Mouse (Mus musculus) limb, embryonic 14.5 days (tissue): ENCODE data around the gene Trpm4. TPM values are rescaled to one million over a fixed set of nuclear protein-coding genes. Genes with fewer than 3 reads are reported as not detected.

Source experiments
- ATAC-seq: fragments of 200-750 bp; cut with Nextera tagmentation; 2 replicates; pipeline ENCODE4 v1.8.0; 2017; ENCODE audit warnings: low read depth, moderate number of reproducible peaks, moderate TSS enrichment; ENCODE audit not compliant: low FRiP score
- DNase-seq: peaks from one replicate; pipeline ENCODE4 v3.0.0-alpha.2; 2015; ENCODE audit warnings: low spot score
- H3K27ac ChIP-seq: fragments of 300-500 bp; sonication (generic); replicated peaks from 2 replicates; pipeline ENCODE4 v1.5.1; 2014; ENCODE audit warnings: low read depth, mild to moderate bottlenecking, low read length, moderate library complexity, mixed read lengths
- H3K27me3 ChIP-seq: fragments of 300-500 bp; sonication (generic); 2 replicates; pipeline ENCODE4 v1.6.1; 2014; ENCODE audit warnings: low read length, mixed read lengths; ENCODE audit not compliant: control insufficient read depth, insufficient read depth
- H3K36me3 ChIP-seq: fragments of 300-500 bp; sonication (generic); 2 replicates; pipeline ENCODE4 v1.6.1; 2014; ENCODE audit warnings: mild to moderate bottlenecking, low read length, moderate library complexity, mixed read lengths; ENCODE audit not compliant: control insufficient read depth, insufficient read depth
- H3K4me1 ChIP-seq: fragments of 300-500 bp; sonication (generic); 2 replicates; pipeline ENCODE4 v1.6.1; 2014; ENCODE audit warnings: antibody characterized with exemption, low read length, mixed read lengths; ENCODE audit not compliant: control insufficient read depth, insufficient read depth
- H3K4me2 ChIP-seq: fragments of 300-500 bp; sonication (generic); replicated peaks from 2 replicates; pipeline ENCODE4 v1.6.1; 2014; ENCODE audit warnings: low read depth, mild to moderate bottlenecking, low read length, moderate library complexity; ENCODE audit not compliant: severe bottlenecking
- H3K4me3 ChIP-seq: fragments of 300-500 bp; sonication (generic); replicated peaks from 2 replicates; pipeline ENCODE4 v1.5.1; 2014; ENCODE audit warnings: low read length
- H3K9ac ChIP-seq: fragments of 300-500 bp; sonication (generic); 2 replicates; pipeline ENCODE4 v1.6.1; 2014; ENCODE audit warnings: mild to moderate bottlenecking, low read depth, low read length, moderate library complexity; ENCODE audit not compliant: severe bottlenecking
- H3K9me3 ChIP-seq: fragments of 300-500 bp; sonication (generic); 2 replicates; pipeline ENCODE4 v1.6.1; 2016; ENCODE audit warnings: low read length; ENCODE audit not compliant: control insufficient read depth
- POLR2A ChIP-seq: fragments of 200-500 bp; IDR thresholded peaks from 2 replicates; pipeline ENCODE4 v1.8.0; 2012; ENCODE audit warnings: inconsistent platforms, mild to moderate bottlenecking, moderate library complexity, borderline replicate concordance; ENCODE audit not compliant: insufficient read depth, insufficient read length; ENCODE audit errors: extremely low read depth
- WGBS: fragments of 180-500 bp; shearing (Covaris S2); extraction: QIAGEN DNeasy Blood & Tissue Kit; methylation state at CpG from one replicate; pipeline ENCODE4 v1.1.7; 2014; 5-methylcytosine and 5-hydroxymethylcytosine counted together
- polyA plus RNA-seq, 2 experiments: library from polyadenylated mRNA; depleted of rRNA in 1 of 2; stranded (reverse) in 1 of 2; unstranded in 1 of 2; fragments of >200 nt; fragmentation: Nextera tagmentation in 1 of 2; extraction: Ambion mirVana in 1 of 2; gene quantifications; 2 replicates each; pipeline versions ENCODE4 v1.2.1 to v1.2.3; 2012 to 2014

Gene Trpm4
- polyA plus RNA-seq, 2 experiments, result 15.8 to 42.6 TPM

DNA sequence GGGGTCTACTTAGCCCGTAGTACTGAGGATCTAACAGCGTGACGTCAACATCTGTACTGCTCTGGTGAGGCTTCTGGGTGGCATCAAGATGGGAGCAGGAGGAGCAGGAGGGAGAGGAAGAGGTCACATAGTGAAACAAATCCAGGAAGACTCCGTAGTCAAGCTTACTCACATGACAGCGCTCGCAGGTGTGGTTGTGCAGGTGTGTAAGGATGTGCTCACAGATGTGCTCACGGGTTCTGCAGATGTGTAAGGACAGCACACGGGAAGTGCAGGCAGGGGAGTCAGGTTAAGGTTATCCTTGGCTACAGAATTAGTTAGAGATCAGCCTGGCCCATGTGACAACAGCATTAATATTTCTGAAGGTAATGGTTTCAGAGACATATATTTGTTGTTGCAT is 79.8 kb downstream of the Trpm4 start:
- Histone ChIP-seq H3K9me3 (no peaks in the 10 kb centered on the region), H3K4me3 (no peak overlapping the region), H3K27ac (no peak overlapping the region), H3K36me3 (no peaks in the 10 kb centered on the region), H3K4me1 (no peaks in the 10 kb centered on the region), H3K27me3 (no peaks in the 10 kb centered on the region), H3K9ac (no peak overlapping the region), H3K4me2 (no peak overlapping the region)
- DNase-seq (no peak), ATAC-seq (no peak)
- 79% methylated on average over 8 of the region's 8 CpGs for WGBS
- TF ChIP-seq POLR2A, result no peak

Other genes with a start within 250 kb of the Trpm4 start
Only the 30 nearest of the 36 such genes appear.
- 0.31 TPM in 1 of 2 replicates, not detected in the other for gene Gm45713, start 197.5 kb downstream of the Trpm4 start, polyA plus RNA-seq (2012; rRNA removed)
- 0.39 and 1.4 TPM in 2 replicates for gene Gm45713, start 197.5 kb downstream of the Trpm4 start, polyA plus RNA-seq (2014; fragmentation: Nextera tagmentation; extraction: Ambion mirVana)
- 12.4 and 18.6 TPM in 2 replicates for gene Flt3l, start 197.3 kb downstream of the Trpm4 start, polyA plus RNA-seq (2012; rRNA removed)
- gene Flt3l, start 197.3 kb downstream of the Trpm4 start, polyA plus RNA-seq (2014; fragmentation: Nextera tagmentation; extraction: Ambion mirVana), result 2.2 and 3.3 TPM in 2 replicates
- 115 and 118 TPM in 2 replicates for gene Pih1d1, start 179.5 kb downstream of the Trpm4 start, polyA plus RNA-seq (2012; rRNA removed)
- 86.4 and 87.3 TPM in 2 replicates for gene Pih1d1, start 179.5 kb downstream of the Trpm4 start, polyA plus RNA-seq (2014; fragmentation: Nextera tagmentation; extraction: Ambion mirVana)
- gene Aldh16a1, start 179.2 kb downstream of the Trpm4 start, polyA plus RNA-seq (2012; rRNA removed), result 45.6 and 67.3 TPM in 2 replicates
- 40.0 and 47.7 TPM in 2 replicates for gene Aldh16a1, start 179.2 kb downstream of the Trpm4 start, polyA plus RNA-seq (2014; fragmentation: Nextera tagmentation; extraction: Ambion mirVana)
- 0.40 and 0.58 TPM in 2 replicates for gene Slc17a7, start 169.8 kb downstream of the Trpm4 start, polyA plus RNA-seq (2012; rRNA removed)
- gene Slc17a7, start 169.8 kb downstream of the Trpm4 start, polyA plus RNA-seq (2014; fragmentation: Nextera tagmentation; extraction: Ambion mirVana), result 0.17 and 0.18 TPM in 2 replicates
- gene Gfy, start 154.2 kb downstream of the Trpm4 start, polyA plus RNA-seq (2012; rRNA removed), result 0.09 and 0.27 TPM in 2 replicates
- not detected in 2 replicates for gene Gfy, start 154.2 kb downstream of the Trpm4 start, polyA plus RNA-seq (2014; fragmentation: Nextera tagmentation; extraction: Ambion mirVana)
- gene Pth2, start 152.8 kb downstream of the Trpm4 start, polyA plus RNA-seq (2012; rRNA removed), result not detected in 2 replicates
- not detected in 2 replicates for gene Pth2, start 152.8 kb downstream of the Trpm4 start, polyA plus RNA-seq (2014; fragmentation: Nextera tagmentation; extraction: Ambion mirVana)
- 1.4 and 1.5 TPM in 2 replicates for gene Ccdc155, start 128.9 kb downstream of the Trpm4 start, polyA plus RNA-seq (2012; rRNA removed)
- 0.79 and 1.2 TPM in 2 replicates for gene Ccdc155, start 128.9 kb downstream of the Trpm4 start, polyA plus RNA-seq (2014; fragmentation: Nextera tagmentation; extraction: Ambion mirVana)
- gene Dkkl1, start 121.6 kb downstream of the Trpm4 start, polyA plus RNA-seq (2012; rRNA removed), result 3.0 and 4.8 TPM in 2 replicates
- gene Dkkl1, start 121.6 kb downstream of the Trpm4 start, polyA plus RNA-seq (2014; fragmentation: Nextera tagmentation; extraction: Ambion mirVana), result 9.0 and 14.8 TPM in 2 replicates
- 450 and 560 TPM in 2 replicates for gene Tead2, start 118.0 kb downstream of the Trpm4 start, polyA plus RNA-seq (2012; rRNA removed)
- 143 and 168 TPM in 2 replicates for gene Tead2, start 118.0 kb downstream of the Trpm4 start, polyA plus RNA-seq (2014; fragmentation: Nextera tagmentation; extraction: Ambion mirVana)
- 4.9 and 6.0 TPM in 2 replicates for gene Cd37, start 94.7 kb downstream of the Trpm4 start, polyA plus RNA-seq (2012; rRNA removed)
- gene Cd37, start 94.7 kb downstream of the Trpm4 start, polyA plus RNA-seq (2014; fragmentation: Nextera tagmentation; extraction: Ambion mirVana), result 2.6 and 3.7 TPM in 2 replicates
- 0.18 and 0.29 TPM in 2 replicates for gene Slc6a16, start 92.7 kb downstream of the Trpm4 start, polyA plus RNA-seq (2012; rRNA removed)
- 0.21 TPM in 1 of 2 replicates, not detected in the other for gene Slc6a16, start 92.7 kb downstream of the Trpm4 start, polyA plus RNA-seq (2014; fragmentation: Nextera tagmentation; extraction: Ambion mirVana)
- gene Slc6a21, start 56.3 kb downstream of the Trpm4 start, polyA plus RNA-seq (2012; rRNA removed), result not detected in 2 replicates
- not detected in 2 replicates for gene Slc6a21, start 56.3 kb downstream of the Trpm4 start, polyA plus RNA-seq (2014; fragmentation: Nextera tagmentation; extraction: Ambion mirVana)
- gene Hrc, start 1.5 kb upstream of the Trpm4 start, polyA plus RNA-seq (2012; rRNA removed), result 9.5 and 17.9 TPM in 2 replicates
- gene Hrc, start 1.5 kb upstream of the Trpm4 start, polyA plus RNA-seq (2014; fragmentation: Nextera tagmentation; extraction: Ambion mirVana), result 4.1 and 5.9 TPM in 2 replicates
- 12.3 and 13.8 TPM in 2 replicates for gene Ppfia3, start 33.2 kb upstream of the Trpm4 start, polyA plus RNA-seq (2012; rRNA removed)
- 8.4 and 9.0 TPM in 2 replicates for gene Ppfia3, start 33.2 kb upstream of the Trpm4 start, polyA plus RNA-seq (2014; fragmentation: Nextera tagmentation; extraction: Ambion mirVana)
- 4.1 and 4.7 TPM in 2 replicates for gene Lin7b, start 36.8 kb upstream of the Trpm4 start, polyA plus RNA-seq (2012; rRNA removed)
- 1.7 and 2.2 TPM in 2 replicates for gene Lin7b, start 36.8 kb upstream of the Trpm4 start, polyA plus RNA-seq (2014; fragmentation: Nextera tagmentation; extraction: Ambion mirVana)
- 539 and 694 TPM in 2 replicates for gene Snrnp70, start 62.0 kb upstream of the Trpm4 start, polyA plus RNA-seq (2012; rRNA removed)
- gene Snrnp70, start 62.0 kb upstream of the Trpm4 start, polyA plus RNA-seq (2014; fragmentation: Nextera tagmentation; extraction: Ambion mirVana), result 69.7 and 73.7 TPM in 2 replicates
- 0.10 TPM in 2 replicates for gene Kcna7, start 71.9 kb upstream of the Trpm4 start, polyA plus RNA-seq (2012; rRNA removed)
- 0.11 TPM in 1 of 2 replicates, not detected in the other for gene Kcna7, start 71.9 kb upstream of the Trpm4 start, polyA plus RNA-seq (2014; fragmentation: Nextera tagmentation; extraction: Ambion mirVana)
- gene Ntf5, start 79.9 kb upstream of the Trpm4 start, polyA plus RNA-seq (2012; rRNA removed), result 4.2 and 4.5 TPM in 2 replicates
- gene Ntf5, start 79.9 kb upstream of the Trpm4 start, polyA plus RNA-seq (2014; fragmentation: Nextera tagmentation; extraction: Ambion mirVana), result 4.4 and 6.0 TPM in 2 replicates
- gene Lhb, start 87.0 kb upstream of the Trpm4 start, polyA plus RNA-seq (2012; rRNA removed), result 0.50 and 1.4 TPM in 2 replicates
- not detected in 2 replicates for gene Lhb, start 87.0 kb upstream of the Trpm4 start, polyA plus RNA-seq (2014; fragmentation: Nextera tagmentation; extraction: Ambion mirVana)
- 44.1 and 59.1 TPM in 2 replicates for gene Gys1, start 101.1 kb upstream of the Trpm4 start, polyA plus RNA-seq (2012; rRNA removed)
- 35.8 and 37.3 TPM in 2 replicates for gene Gys1, start 101.1 kb upstream of the Trpm4 start, polyA plus RNA-seq (2014; fragmentation: Nextera tagmentation; extraction: Ambion mirVana)
- 120 TPM in 2 replicates for gene Ruvbl2, start 104.3 kb upstream of the Trpm4 start, polyA plus RNA-seq (2012; rRNA removed)
- gene Ruvbl2, start 104.3 kb upstream of the Trpm4 start, polyA plus RNA-seq (2014; fragmentation: Nextera tagmentation; extraction: Ambion mirVana), result 119 and 126 TPM in 2 replicates
- gene Ftl1, start 126.1 kb upstream of the Trpm4 start, polyA plus RNA-seq (2012; rRNA removed), result 1,503 and 2,450 TPM in 2 replicates
- gene Ftl1, start 126.1 kb upstream of the Trpm4 start, polyA plus RNA-seq (2014; fragmentation: Nextera tagmentation; extraction: Ambion mirVana), result 4,726 and 4,986 TPM in 2 replicates
- 127 and 164 TPM in 2 replicates for gene Bax, start 133.1 kb upstream of the Trpm4 start, polyA plus RNA-seq (2012; rRNA removed)
- gene Bax, start 133.1 kb upstream of the Trpm4 start, polyA plus RNA-seq (2014; fragmentation: Nextera tagmentation; extraction: Ambion mirVana), result 133 and 140 TPM in 2 replicates
- 0.82 and 1.3 TPM in 2 replicates for gene Tulp2, start 148.1 kb upstream of the Trpm4 start, polyA plus RNA-seq (2012; rRNA removed)
- gene Tulp2, start 148.1 kb upstream of the Trpm4 start, polyA plus RNA-seq (2014; fragmentation: Nextera tagmentation; extraction: Ambion mirVana), result 1.2 and 2.0 TPM in 2 replicates
- gene Gm45808, start 153.0 kb upstream of the Trpm4 start, polyA plus RNA-seq (2012; rRNA removed), result not detected in 2 replicates
- not detected in 2 replicates for gene Gm45808, start 153.0 kb upstream of the Trpm4 start, polyA plus RNA-seq (2014; fragmentation: Nextera tagmentation; extraction: Ambion mirVana)
- 2.4 and 2.9 TPM in 2 replicates for gene Dhdh, start 155.0 kb upstream of the Trpm4 start, polyA plus RNA-seq (2012; rRNA removed)
- 2.0 and 2.6 TPM in 2 replicates for gene Dhdh, start 155.0 kb upstream of the Trpm4 start, polyA plus RNA-seq (2014; fragmentation: Nextera tagmentation; extraction: Ambion mirVana)
- gene Nucb1, start 176.6 kb upstream of the Trpm4 start, polyA plus RNA-seq (2012; rRNA removed), result 293 and 299 TPM in 2 replicates
- gene Nucb1, start 176.6 kb upstream of the Trpm4 start, polyA plus RNA-seq (2014; fragmentation: Nextera tagmentation; extraction: Ambion mirVana), result 239 and 254 TPM in 2 replicates
- 27.5 and 29.8 TPM in 2 replicates for gene Ppp1r15a, start 192.5 kb upstream of the Trpm4 start, polyA plus RNA-seq (2012; rRNA removed)
- gene Ppp1r15a, start 192.5 kb upstream of the Trpm4 start, polyA plus RNA-seq (2014; fragmentation: Nextera tagmentation; extraction: Ambion mirVana), result 21.2 and 22.1 TPM in 2 replicates
- 13.1 and 17.2 TPM in 2 replicates for gene Plekha4, start 192.6 kb upstream of the Trpm4 start, polyA plus RNA-seq (2012; rRNA removed)
- 4.3 and 4.6 TPM in 2 replicates for gene Plekha4, start 192.6 kb upstream of the Trpm4 start, polyA plus RNA-seq (2014; fragmentation: Nextera tagmentation; extraction: Ambion mirVana)